Mouse (Mus musculus): ENCODE measurements at regions not wholly inside any gene's neighbourhood (a gene's known extent, or its start where the extent isn't known, plus 50 kb on each side); places are given as distances from the start of the nearest gene placed in this dataset.

GRCm38 (mm10) chr9:103813791-103814190 is 52.2 kb upstream of the Tmem108 start:
- Histone ChIP-seq H3K4me1 (ENCODE audit: control insufficient read depth, insufficient read depth, low read length) (no peaks in the 10 kb centered on the region), H3K9ac (ENCODE audit: low read depth, low read length) (no peak overlapping the region), H3K4me3 (no peak overlapping the region), H3K27me3 (ENCODE audit: control insufficient read depth, insufficient read depth, low read length) (no peaks in the 10 kb centered on the region), H3K27ac (no peak overlapping the region), H3K79me2 (replicated peaks; ENCODE audit: control insufficient read depth, insufficient read depth, low read length) (no peaks in the 10 kb centered on the region), H3K36me3 (ENCODE audit: control insufficient read depth, insufficient read depth, low read length) (no peaks in the 10 kb centered on the region)
- 79% methylated on average over 9 of the region's 9 CpGs for WGBS
- DNase-seq = no peak
- intact Hi-C loops (cut with DNase I) = no loop called here
- TF ChIP-seq EP300 (IDR thresholded peaks at IDR 0.05; ENCODE audit: insufficient read depth, low read depth, low read length) (no peak), CTCF (IDR thresholded peaks at IDR 0.05) (no peak), POLR2A (IDR thresholded peaks at IDR 0.05; ENCODE audit: insufficient read depth, low read depth, low read length) (no peak)

GRCm38 (mm10) chr9:103818998-103819397 is 57.4 kb upstream of the Tmem108 start:
- H3K9ac ChIP-seq (ENCODE audit: low read depth, low read length) = no peak overlapping the region
- no peaks in the 10 kb centered on the region for H3K79me2 ChIP-seq (replicated peaks; ENCODE audit: control insufficient read depth, insufficient read depth, low read length)
- H3K4me3 ChIP-seq = no peak overlapping the region
- no peaks in the 10 kb centered on the region for H3K36me3 ChIP-seq (ENCODE audit: control insufficient read depth, insufficient read depth, low read length)
- intact Hi-C loops (cut with DNase I) = no loop called here
- 75% methylated on average over 2 of the region's 2 CpGs for WGBS
- TF ChIP-seq CTCF (IDR thresholded peaks at IDR 0.05) (no peak), EP300 (IDR thresholded peaks at IDR 0.05; ENCODE audit: insufficient read depth, low read depth, low read length) (no peak), POLR2A (IDR thresholded peaks at IDR 0.05; ENCODE audit: insufficient read depth, low read depth, low read length) (no peak)
- no peak overlapping the region for H3K27ac ChIP-seq
- no peaks in the 10 kb centered on the region for H3K4me1 ChIP-seq (ENCODE audit: control insufficient read depth, insufficient read depth, low read length)
- no peak for DNase-seq
- H3K27me3 ChIP-seq (ENCODE audit: control insufficient read depth, insufficient read depth, low read length) = no peaks in the 10 kb centered on the region

GRCm38 (mm10) chr9:103821632-103822031 is 60.0 kb upstream of the Tmem108 start:
- no peaks in the 10 kb centered on the region for H3K4me1 ChIP-seq (ENCODE audit: control insufficient read depth, insufficient read depth, low read length)
- no peak for TF ChIP-seq POLR2A (IDR thresholded peaks at IDR 0.05; ENCODE audit: insufficient read depth, low read depth, low read length)
- no peak for TF ChIP-seq CTCF (IDR thresholded peaks at IDR 0.05)
- TF ChIP-seq EP300 (IDR thresholded peaks at IDR 0.05; ENCODE audit: insufficient read depth, low read depth, low read length) = no peak
- no peak overlapping the region for H3K4me3 ChIP-seq
- DNase-seq = no peak
- no peak overlapping the region for H3K27ac ChIP-seq
- H3K9ac ChIP-seq (ENCODE audit: low read depth, low read length) = no peak overlapping the region
- WGBS = 67% methylated on average over 3 of the region's 3 CpGs
- no peaks in the 10 kb centered on the region for H3K36me3 ChIP-seq (ENCODE audit: control insufficient read depth, insufficient read depth, low read length)
- H3K79me2 ChIP-seq (replicated peaks; ENCODE audit: control insufficient read depth, insufficient read depth, low read length) = no peaks in the 10 kb centered on the region
- no peaks in the 10 kb centered on the region for H3K27me3 ChIP-seq (ENCODE audit: control insufficient read depth, insufficient read depth, low read length)
- intact Hi-C loops (cut with DNase I) = no loop called here

- TF ChIP-seq EP300 (IDR thresholded peaks at IDR 0.05; ENCODE audit: insufficient read depth, low read depth, low read length) (no peak), CTCF (IDR thresholded peaks at IDR 0.05) (no peak), POLR2A (IDR thresholded peaks at IDR 0.05; ENCODE audit: insufficient read depth, low read depth, low read length) (no peak)
- Histone ChIP-seq H3K36me3 (ENCODE audit: control insufficient read depth, insufficient read depth, low read length) (no peaks in the 10 kb centered on the region), H3K4me3 (no peak overlapping the region), H3K9ac (ENCODE audit: low read depth, low read length) (no peak overlapping the region), H3K4me1 (ENCODE audit: control insufficient read depth, insufficient read depth, low read length) (no peaks in the 10 kb centered on the region), H3K27me3 (ENCODE audit: control insufficient read depth, insufficient read depth, low read length) (no peaks in the 10 kb centered on the region), H3K79me2 (replicated peaks; ENCODE audit: control insufficient read depth, insufficient read depth, low read length) (no peaks in the 10 kb centered on the region), H3K27ac (no peak overlapping the region)
- WGBS = 65% methylated on average over 3 of the region's 3 CpGs
- no peak for DNase-seq
- intact Hi-C loops (cut with DNase I) = no loop called here
These were observed 61.9 kb upstream of the Tmem108 start for GRCm38 (mm10) chr9:103823491-103823890.

GRCm38 (mm10) chr9:103841199-103841598 is 79.6 kb upstream of the Tmem108 start:
- intact Hi-C loops (cut with DNase I) = no loop called here
- TF ChIP-seq POLR2A (IDR thresholded peaks at IDR 0.05; ENCODE audit: insufficient read depth, low read depth, low read length) = no peak
- TF ChIP-seq CTCF (IDR thresholded peaks at IDR 0.05) = no peak
- no peak for TF ChIP-seq EP300 (IDR thresholded peaks at IDR 0.05; ENCODE audit: insufficient read depth, low read depth, low read length)
- Histone ChIP-seq H3K36me3 (ENCODE audit: control insufficient read depth, insufficient read depth, low read length) (no peaks in the 10 kb centered on the region), H3K79me2 (replicated peaks; ENCODE audit: control insufficient read depth, insufficient read depth, low read length) (no peaks in the 10 kb centered on the region), H3K4me3 (no peak overlapping the region), H3K4me1 (ENCODE audit: control insufficient read depth, insufficient read depth, low read length) (no peaks in the 10 kb centered on the region), H3K27me3 (ENCODE audit: control insufficient read depth, insufficient read depth, low read length) (no peaks in the 10 kb centered on the region), H3K9ac (ENCODE audit: low read depth, low read length) (no peak overlapping the region), H3K27ac (no peak overlapping the region)
- DNase-seq = no peak
- 76% methylated on average over 3 of the region's 3 CpGs for WGBS

GRCm38 (mm10) chr9:103843836-103844235 is 82.2 kb upstream of the Tmem108 start:
- Histone ChIP-seq H3K4me3 (no peak overlapping the region), H3K4me1 (ENCODE audit: control insufficient read depth, insufficient read depth, low read length) (no peaks in the 10 kb centered on the region), H3K9ac (ENCODE audit: low read depth, low read length) (no peak overlapping the region), H3K27ac (no peak overlapping the region), H3K79me2 (replicated peaks; ENCODE audit: control insufficient read depth, insufficient read depth, low read length) (no peaks in the 10 kb centered on the region), H3K27me3 (ENCODE audit: control insufficient read depth, insufficient read depth, low read length) (no peaks in the 10 kb centered on the region), H3K36me3 (ENCODE audit: control insufficient read depth, insufficient read depth, low read length) (no peaks in the 10 kb centered on the region)
- 49% methylated on average over 8 of the region's 8 CpGs for WGBS
- TF ChIP-seq POLR2A (IDR thresholded peaks at IDR 0.05; ENCODE audit: insufficient read depth, low read depth, low read length) = no peak
- TF ChIP-seq CTCF (IDR thresholded peaks at IDR 0.05) = no peak
- TF ChIP-seq EP300 (IDR thresholded peaks at IDR 0.05; ENCODE audit: insufficient read depth, low read depth, low read length) = no peak
- intact Hi-C loops (cut with DNase I) = no loop called here
- no peak for DNase-seq

All from heart, adult 2 months (tissue).